Mouse (Mus musculus) layer of hippocampus, adult 11-12 months (tissue): ENCODE measurements at regions not wholly inside any gene's neighbourhood (a gene's known extent, or its start where the extent isn't known, plus 50 kb on each side); places are given as distances from the start of the nearest gene placed in this dataset.

Experiments
- DNase-seq: peaks from one replicate; pipeline ENCODE4 v3.0.0; 2022; ENCODE audit warnings: low spot score

GRCm38 (mm10) chr1:129219098-129219497, 54.0 kb upstream of the Thsd7b start:
- no peak for DNase-seq

- no peak for DNase-seq
Measured at GRCm38 (mm10) chr1:129208806-129209205, 64.3 kb upstream of the Thsd7b start.

- DNase-seq: peak; percentile 23
Measured at GRCm38 (mm10) chr1:129208406-129208805, 64.7 kb upstream of the Thsd7b start.

- DNase-seq: no peak
Measured at GRCm38 (mm10) chr1:129207674-129208073, 65.4 kb upstream of the Thsd7b start.

- peak; percentile 4 for DNase-seq
Measured at GRCm38 (mm10) chr1:129180174-129180759, 92.8 kb upstream of the Thsd7b start.

GRCm38 (mm10) chr1:129169936-129170335, 103.2 kb upstream of the Thsd7b start:
- DNase-seq: peak; percentile 46

GRCm38 (mm10) chr1:129150643-129151042, 122.5 kb upstream of the Thsd7b start:
- DNase-seq: no peak

- DNase-seq: no peak
Measured at GRCm38 (mm10) chr1:129148733-129149388, 124.2 kb upstream of the Thsd7b start.

GRCm38 (mm10) chr1:129146395-129147094, 126.6 kb upstream of the Thsd7b start:
- DNase-seq: no peak

GRCm38 (mm10) chr1:129138783-129139182, 134.3 kb upstream of the Thsd7b start:
- DNase-seq: no peak

GRCm38 (mm10) chr1:129106961-129107557, 166.0 kb upstream of the Thsd7b start:
- no peak for DNase-seq

- DNase-seq: no peak
Measured at GRCm38 (mm10) chr1:129100997-129101396, 172.1 kb upstream of the Thsd7b start.

- DNase-seq: no peak
Measured at GRCm38 (mm10) chr1:129078274-129078673, 194.8 kb upstream of the Thsd7b start.

GRCm38 (mm10) chr1:129057182-129057581, 215.9 kb upstream of the Thsd7b start:
- no peak for DNase-seq

GRCm38 (mm10) chr1:129055252-129055651, 217.8 kb upstream of the Thsd7b start:
- DNase-seq: no peak

GRCm38 (mm10) chr1:129033707-129034106, 239.4 kb upstream of the Thsd7b start:
- DNase-seq: no peak

GRCm38 (mm10) chr1:129005899-129006298, 267.2 kb upstream of the Thsd7b start:
- no peak for DNase-seq

GRCm38 (mm10) chr1:129002286-129002685, 270.8 kb upstream of the Thsd7b start:
- no peak for DNase-seq

- no peak for DNase-seq
Measured at GRCm38 (mm10) chr1:129001766-129002165, 271.3 kb upstream of the Thsd7b start.

GRCm38 (mm10) chr1:128999741-129000517, 273.2 kb upstream of the Thsd7b start:
- no peak for DNase-seq

GRCm38 (mm10) chr1:128994655-128995054, 278.4 kb upstream of the Thsd7b start:
- no peak for DNase-seq

- no peak for DNase-seq
Measured at GRCm38 (mm10) chr1:128983411-128983810, 289.7 kb upstream of the Thsd7b start.
